Mouse (Mus musculus): Measurements from ENCODE around the gene Slc30a3.

Gene Slc30a3

GRCm38 (mm10) chr5:31108000-31108490 lies at the start of gene Slc30a3:
Slc30a3 (minus strand) TSS chr5:31108237.
- DNase-seq (ENCODE audit: low spot score), result no peak

DNA sequence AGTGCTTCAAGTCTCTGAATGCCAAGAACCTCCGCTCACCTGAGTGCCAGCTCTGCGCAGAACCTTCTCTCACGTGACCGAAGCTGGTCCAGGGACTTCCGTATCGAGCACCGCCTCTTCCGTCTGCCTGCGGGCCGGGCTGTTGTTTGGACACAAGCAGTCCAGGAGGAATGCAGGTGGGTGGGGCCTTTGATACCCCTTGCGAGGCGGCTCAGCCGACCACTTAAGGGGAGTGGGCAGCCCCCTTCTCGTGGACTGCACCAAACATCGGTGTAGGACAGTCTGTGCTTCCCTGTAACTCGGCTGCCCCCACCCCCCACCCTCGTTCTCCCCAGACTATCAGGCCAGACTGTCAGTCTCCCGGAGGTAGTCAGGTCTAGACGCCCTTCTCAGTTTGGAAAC lies 46.1 kb upstream of the Slc30a3 start, which contains the start of gene Mpv17:
Gene Mpv17, minus strand, starts transcription at position 100 of the 402 bp plus-strand sequence.
- DNase-seq (ENCODE audit: low spot score), result peak; percentile 70

DNA sequence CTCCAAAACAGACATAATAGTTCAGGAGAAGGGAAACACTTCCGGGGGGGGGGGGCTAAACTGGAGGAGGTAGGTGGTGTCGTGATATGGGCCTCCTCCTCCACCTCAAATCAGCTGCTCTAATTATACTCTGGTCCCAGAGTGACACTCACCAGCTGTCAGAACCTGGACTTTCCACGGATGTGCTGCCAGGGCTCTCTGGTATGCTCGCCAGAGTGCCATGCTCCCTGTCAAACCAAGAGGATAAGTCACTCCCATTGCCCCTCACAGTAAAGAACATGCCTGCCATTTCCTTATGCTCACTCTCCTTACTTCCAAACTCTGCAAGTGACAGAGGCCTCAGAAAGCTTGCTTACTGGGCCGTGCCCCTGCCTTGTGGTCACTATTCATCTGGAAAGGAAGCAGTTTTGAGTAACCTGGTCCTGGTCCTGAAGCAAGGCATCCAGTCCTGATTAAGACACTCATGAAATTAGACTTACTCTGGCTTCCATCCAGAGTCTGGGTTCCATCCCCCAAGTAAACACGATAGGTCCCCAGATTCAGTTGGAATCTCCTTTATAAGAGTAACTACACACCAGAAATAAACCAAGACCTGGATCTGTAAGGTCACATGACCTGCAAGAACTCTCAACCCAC lies 45.6 kb upstream of the Slc30a3 start:
- no peak for DNase-seq (ENCODE audit: low spot score)

DNA sequence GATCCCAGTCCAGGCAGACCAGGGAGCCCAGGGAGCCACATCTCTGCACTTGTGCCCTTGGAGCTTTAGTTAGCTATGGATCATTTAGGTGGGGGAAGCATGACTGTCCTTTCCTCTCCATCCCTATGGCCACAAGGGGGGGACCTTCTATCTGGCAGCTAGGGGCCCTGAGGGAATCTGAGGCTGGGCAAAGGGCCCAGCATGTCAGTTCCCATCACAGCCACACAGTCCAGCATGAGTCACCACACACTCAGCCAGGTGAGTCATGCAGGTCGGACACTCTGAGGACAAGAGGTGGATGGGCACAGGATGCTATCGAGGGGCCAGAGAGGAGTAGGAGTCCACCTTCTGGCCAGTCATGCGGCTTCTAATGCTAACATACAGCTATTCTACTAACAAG lies 43.7 kb upstream of the Slc30a3 start:
- no peak for DNase-seq (ENCODE audit: low spot score)

DNA sequence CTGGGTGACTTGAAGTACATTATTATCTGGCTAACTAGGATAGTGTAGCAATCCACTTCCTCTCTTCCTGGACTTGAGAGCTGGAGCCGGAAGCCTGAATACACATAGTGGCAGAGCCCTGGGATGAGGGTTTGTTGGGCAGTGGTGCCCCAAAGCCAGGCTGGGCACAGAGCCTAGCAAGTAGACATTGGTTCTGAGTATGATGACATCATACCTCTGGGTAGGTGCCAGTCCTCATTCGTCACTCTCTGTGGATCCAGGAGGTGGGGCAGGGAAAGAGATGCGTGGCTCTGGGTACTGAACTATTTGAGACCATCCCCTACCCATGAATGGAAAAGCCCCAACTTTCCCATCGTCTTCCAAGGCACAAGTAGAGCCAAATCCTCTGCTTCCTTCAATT lies 41.7 kb upstream of the Slc30a3 start:
- DNase-seq (ENCODE audit: low spot score), result no peak

DNA sequence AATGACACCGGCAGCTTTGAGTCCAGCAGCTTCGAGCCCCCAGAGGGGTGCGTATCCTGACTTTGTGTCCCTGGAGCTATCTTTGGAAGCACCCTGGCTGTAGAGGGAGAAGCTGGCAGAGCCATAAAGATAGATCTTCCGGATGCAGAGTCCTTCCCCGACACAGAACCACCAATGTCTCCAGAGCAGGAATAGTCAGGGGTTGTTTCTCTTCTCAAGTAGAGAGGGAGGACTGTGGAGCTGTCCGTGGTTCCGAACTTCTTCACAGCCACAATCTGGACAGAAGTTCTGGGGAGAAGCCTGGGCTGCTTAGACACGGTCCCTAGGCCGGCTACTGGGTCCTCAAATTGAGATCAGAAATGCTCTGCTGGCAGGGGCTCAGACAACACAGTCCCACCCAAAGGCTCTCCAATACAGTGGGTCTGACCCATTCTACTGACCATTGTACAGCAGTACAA lies 31.0 kb upstream of the Slc30a3 start:
- DNase-seq (ENCODE audit: low spot score), result no peak

GRCm38 (mm10) chr5:31138241-31138967 lies 30.4 kb upstream of the Slc30a3 start, which contains the start of gene Ucn:
Ucn (minus strand) TSS chr5:31138829.
- DNase-seq (ENCODE audit: low spot score), result no peak

DNA sequence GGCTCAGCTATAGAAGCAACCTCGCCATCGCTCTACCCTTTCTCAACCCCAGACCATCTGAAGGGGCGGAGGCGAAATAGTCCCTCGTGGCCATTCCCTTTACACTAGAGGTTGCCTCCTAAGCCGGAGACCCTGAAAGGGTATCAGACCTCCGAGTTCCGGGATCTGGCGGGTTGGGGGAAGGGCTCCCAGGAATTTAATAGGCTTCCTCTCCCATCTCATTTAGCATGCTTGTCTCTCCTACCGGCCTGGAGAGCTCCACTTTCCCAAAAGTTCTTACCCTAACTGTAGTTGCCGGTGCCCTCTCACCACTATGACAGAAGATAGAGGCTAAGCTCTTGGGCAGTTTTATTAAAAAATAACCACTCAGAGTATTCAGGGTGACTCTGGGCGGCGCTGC lies 29.6 kb upstream of the Slc30a3 start:
- no peak for DNase-seq (ENCODE audit: low spot score)

GRCm38 (mm10) chr5:31136730-31137424 lies 28.8 kb upstream of the Slc30a3 start:
- no peak for DNase-seq (ENCODE audit: low spot score)

GRCm38 (mm10) chr5:31126050-31126449 lies 18.0 kb upstream of the Slc30a3 start:
- DNase-seq (ENCODE audit: low spot score), result no peak

GRCm38 (mm10) chr5:31123481-31123880 lies 15.4 kb upstream of the Slc30a3 start:
- DNase-seq (ENCODE audit: low spot score), result no peak

GRCm38 (mm10) chr5:31121111-31121510 lies 13.1 kb upstream of the Slc30a3 start:
- DNase-seq (ENCODE audit: low spot score), result no peak

DNA sequence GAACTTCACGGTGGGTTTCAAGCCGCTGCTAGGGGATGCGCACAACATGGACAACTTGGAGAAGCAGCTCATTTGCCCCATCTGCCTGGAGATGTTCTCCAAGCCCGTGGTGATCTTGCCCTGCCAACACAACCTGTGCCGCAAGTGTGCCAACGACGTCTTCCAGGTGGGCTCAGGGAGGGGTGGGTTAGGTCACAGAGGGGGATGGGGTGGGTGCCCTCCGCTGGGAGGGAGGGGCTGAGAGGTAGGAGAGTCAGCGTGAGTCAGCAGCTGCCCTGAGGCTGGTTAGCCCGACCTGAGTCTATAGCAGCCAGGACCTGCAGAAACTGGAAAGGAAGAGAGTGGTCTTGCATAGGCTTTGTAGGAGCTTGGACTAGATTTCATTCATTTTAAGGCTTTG lies 8.9 kb upstream of the Slc30a3 start:
- DNase-seq (ENCODE audit: low spot score), result no peak

GRCm38 (mm10) chr5:31116354-31116753 lies 8.3 kb upstream of the Slc30a3 start, which contains the start of gene Trim54:
Trim54 (plus strand) TSS chr5:31116712.
- no peak for DNase-seq (ENCODE audit: low spot score)

- DNase-seq (ENCODE audit: low spot score), result peak; percentile 16
Measured at GRCm38 (mm10) chr5:31110781-31111180, 2.7 kb upstream of the Slc30a3 start.

DNA sequence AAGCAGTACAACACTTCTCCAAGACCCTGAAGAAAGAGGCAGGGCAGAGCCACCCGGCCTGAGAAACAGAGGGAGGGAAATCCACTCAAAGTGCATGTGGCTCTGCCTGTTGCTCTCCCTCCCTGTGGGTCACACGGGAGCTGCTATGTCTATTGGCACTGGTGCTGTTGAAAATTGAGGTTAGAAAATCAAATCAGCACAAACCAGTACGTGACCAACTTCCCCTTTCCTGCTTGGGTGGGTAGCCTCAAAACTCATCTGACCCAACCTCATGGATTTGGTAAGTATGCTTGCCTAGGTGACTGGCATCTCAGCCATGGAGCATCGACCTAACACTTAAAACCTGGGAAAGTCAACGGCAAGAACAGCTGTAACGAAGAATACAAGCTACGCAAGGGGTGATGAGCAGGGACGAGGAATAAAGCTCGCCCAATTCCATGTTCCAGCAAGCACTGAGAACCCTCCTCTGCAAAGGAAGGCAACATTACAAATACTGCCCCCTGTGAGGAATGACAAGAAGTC lies 2.2 kb downstream of the Slc30a3 start, which contains the start of gene Dnajc5g:
Gene Dnajc5g, plus strand, starts transcription at position 472 of the 522 bp plus-strand sequence.
- no peak for DNase-seq (ENCODE audit: low spot score)

DNA sequence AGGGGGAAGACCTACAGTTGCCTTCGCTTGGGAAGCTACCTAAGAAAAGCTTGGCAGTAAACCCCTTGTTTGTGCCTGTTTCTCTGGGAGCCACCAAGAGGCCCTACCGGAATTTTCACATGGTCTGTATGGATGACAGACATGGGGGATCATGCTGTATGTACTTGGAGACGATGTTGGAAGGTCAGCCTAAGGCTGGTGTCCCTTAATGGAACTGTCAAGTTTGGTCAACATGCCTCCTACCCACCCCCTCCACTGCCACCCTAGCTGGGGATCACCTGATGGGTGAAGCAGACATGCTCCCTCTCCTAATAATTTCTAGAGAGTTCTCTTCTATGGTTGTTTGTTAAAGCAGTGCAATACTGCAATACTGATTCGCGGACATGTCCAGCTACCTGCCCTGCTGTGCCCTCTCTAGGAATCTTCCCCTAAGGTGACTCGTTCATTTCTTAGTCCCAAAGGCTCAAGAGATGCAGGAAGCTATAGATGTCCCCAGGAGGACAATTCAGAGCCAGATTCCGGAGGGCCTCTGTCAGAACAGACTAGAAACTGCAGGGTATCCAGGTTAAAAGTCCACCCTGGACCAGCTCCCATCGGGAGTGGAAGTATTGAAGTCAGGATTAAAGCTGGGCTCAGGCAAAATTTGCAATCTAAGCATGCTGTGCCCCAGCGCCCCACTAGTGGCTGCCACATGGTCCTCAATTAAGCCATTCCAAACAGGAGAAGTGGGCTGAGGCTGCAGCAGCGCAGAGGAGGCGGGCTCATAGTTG lies 12.1 kb downstream of the Slc30a3 start:
- DNase-seq (ENCODE audit: low spot score), result no peak

DNA sequence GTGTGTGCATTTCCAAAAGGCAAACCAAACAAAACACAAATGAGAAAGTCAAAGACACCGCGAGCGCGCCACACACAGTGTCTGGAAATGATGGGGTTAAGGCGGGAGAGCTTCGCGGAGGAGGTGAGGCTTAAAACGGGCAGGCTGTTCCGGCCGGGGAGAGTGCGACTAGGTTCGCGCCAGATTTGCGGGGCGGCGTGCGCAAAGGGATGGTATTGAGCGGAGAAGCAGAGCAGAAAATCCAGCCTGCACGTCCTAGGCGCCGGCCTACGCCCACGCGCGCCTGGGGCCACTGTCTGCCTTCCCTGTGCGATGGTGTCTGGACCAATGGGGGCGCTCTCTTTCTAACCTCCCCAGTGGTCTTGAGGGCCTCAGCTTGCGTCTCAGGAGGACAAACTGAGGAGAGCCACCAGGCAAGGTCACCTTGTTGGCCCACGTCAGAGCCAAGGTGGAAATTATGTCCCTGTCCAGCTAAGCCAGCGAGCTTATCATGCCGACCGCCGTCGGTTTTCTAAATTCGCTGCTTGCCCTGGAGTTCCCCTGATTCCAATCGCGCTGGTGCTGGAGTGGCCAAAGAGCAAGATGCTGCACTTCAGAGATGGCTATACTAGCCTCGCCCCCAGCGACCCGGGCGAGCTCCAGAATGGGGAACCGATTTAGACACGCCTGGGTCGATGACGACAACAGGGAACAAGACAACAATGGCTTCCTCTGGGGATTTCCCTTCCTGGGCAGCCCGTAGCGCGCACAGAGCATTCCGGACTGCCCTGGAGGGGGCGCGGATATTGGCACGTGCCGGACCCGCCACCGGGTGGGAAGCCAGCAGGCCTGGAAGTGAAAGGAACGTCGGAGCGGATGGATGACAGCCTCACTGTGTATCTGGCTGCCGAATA lies 13.0 kb downstream of the Slc30a3 start:
- peak; percentile 80 for DNase-seq (ENCODE audit: low spot score)

DNA sequence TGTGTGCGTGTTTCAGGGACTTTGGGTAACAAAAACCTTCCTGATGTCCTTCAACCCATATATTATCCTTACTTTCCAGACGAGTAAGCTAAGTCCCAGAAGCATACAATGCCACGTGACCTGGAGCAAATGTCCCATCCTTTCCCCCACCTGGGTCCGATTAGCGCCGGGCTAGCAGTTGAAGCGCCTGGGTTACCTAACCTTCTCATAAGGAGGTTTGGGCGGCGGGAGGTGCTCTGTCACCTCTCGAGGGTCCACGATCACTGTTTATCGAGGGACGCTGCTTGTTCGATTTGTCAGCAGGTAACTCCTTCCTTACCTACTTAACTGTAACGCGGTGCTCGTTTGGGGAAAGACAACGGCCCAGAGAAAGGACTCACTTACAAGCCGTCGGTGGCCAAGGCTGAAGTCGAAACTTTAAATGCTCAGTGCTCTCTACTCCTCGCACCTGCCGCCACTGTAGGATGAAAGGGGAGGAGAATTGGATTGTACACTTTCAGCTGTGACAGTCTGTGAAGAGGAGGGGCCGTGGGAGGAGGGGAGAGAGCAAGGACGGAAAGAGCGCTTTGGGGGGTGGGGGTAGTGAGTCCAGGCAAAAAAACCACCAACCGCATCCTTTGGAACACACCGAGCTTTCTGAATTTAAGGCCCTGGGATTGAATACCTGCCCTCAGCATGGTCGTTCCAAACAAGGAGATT lies 13.8 kb downstream of the Slc30a3 start:
- DNase-seq (ENCODE audit: low spot score), result peak; percentile 54
